Comparison of ENCODE assay signal across 23 mouse cellular contexts in genomic region chr14:17822754-17823153, GRCm38 (mm10).
A peak's percentile ranks its signal among the peaks of the same experiment; 100 is the strongest.
DNase-seq lines count a peak whose midpoint lies in the region; ATAC-seq lines count a peak whose summit lies in the region.
"Had no signal": no experiment of that assay in that cellular context is flagged by ENCODE, and none has a peak within 500 bp of the region (broad histone marks: within the 10 kb centered on the region; RNA-seq: fewer than 3 reads in every experiment).

No protein-coding gene starts in this region.

- H3K4me1 ChIP-seq in intestine, embryonic 14.5 days (replicated peaks; ENCODE audit: control insufficient read depth, insufficient read depth, low read length) = no peaks in the 10 kb centered on the region
- no peaks in the 10 kb centered on the region for H3K4me1 ChIP-seq in intestine, embryonic 16.5 days (ENCODE audit: control insufficient read depth, insufficient read depth, low read length)
- H3K4me1 ChIP-seq: embryonic facial prominence, embryonic 15.5 days; forebrain, embryonic 15.5 days; heart, embryonic 10.5 days had no signal

- H3K4me3 ChIP-seq in intestine, embryonic 14.5 days (ENCODE audit: low read depth, low read length) = no peak overlapping the region
- H3K4me3 ChIP-seq in intestine, embryonic 16.5 days (ENCODE audit: low read length) = no peak overlapping the region
- H3K4me3 ChIP-seq: embryonic facial prominence, embryonic 15.5 days; erythroblast, embryonic 14.5 days; forebrain, embryonic 15.5 days; gastrocnemius, adult 2 months; heart, embryonic 10.5 days; hindbrain, embryonic 12.5 days had no signal

- no peaks in the 10 kb centered on the region for H3K36me3 ChIP-seq in intestine, embryonic 14.5 days (ENCODE audit: control insufficient read depth, insufficient read depth, low read length)
- H3K36me3 ChIP-seq in intestine, embryonic 16.5 days (ENCODE audit: control insufficient read depth, insufficient read depth, low read length) = no peaks in the 10 kb centered on the region
- H3K36me3 ChIP-seq: embryonic facial prominence, embryonic 15.5 days; forebrain, embryonic 15.5 days; heart, embryonic 10.5 days; hindbrain, embryonic 12.5 days had no signal

- H3K4me2 ChIP-seq in intestine, embryonic 14.5 days (ENCODE audit: low read length) = no peak overlapping the region
- no peak overlapping the region for H3K4me2 ChIP-seq in intestine, embryonic 16.5 days (ENCODE audit: low read depth, low read length)
- H3K4me2 ChIP-seq: embryonic facial prominence, embryonic 15.5 days; forebrain, embryonic 15.5 days; hindbrain, embryonic 12.5 days had no signal

- ATAC-seq in intestine, embryonic 14.5 days (replicated peaks; ENCODE audit: low FRiP score, low TSS enrichment, low read depth) = no peak
- no peak for ATAC-seq in intestine, embryonic 16.5 days
- ATAC-seq in granulocyte monocyte progenitor cell, adult 5-6 weeks (replicated peaks; ENCODE audit: poor library complexity, severe bottlenecking) = no peak
- ATAC-seq: forebrain, embryonic 15.5 days; hindbrain, embryonic 16.5 days; inflammation-experienced regulatory T-cells, adult 6 months had no signal

- peak; percentile 31 for DNase-seq in adrenal gland, adult 2 months
- DNase-seq in adrenal gland, adult 18-20 months (ENCODE audit: low spot score in 2 of 2) = no peak
- DNase-seq in intestine, embryonic 14.5 days (ENCODE audit: low spot score) = peak; percentile 21
- DNase-seq in NIH3T3 (ENCODE audit: low read depth) = peak; percentile 41
- DNase-seq in lung, postnatal 14 days = no peak
- DNase-seq: cerebellum, adult 11 months; cerebellum, adult 8-10 months; cerebellum, postnatal 14 days; embryo, embryonic 11 days; gastrocnemius, adult 2 months; gastrocnemius, postnatal 25 days; heart, postnatal 10 days; heart, postnatal 4 days; kidney, adult 18-20 months had no signal

- no peak overlapping the region for H3K9ac ChIP-seq in intestine, embryonic 14.5 days (ENCODE audit: low read length)
- H3K9ac ChIP-seq in intestine, embryonic 16.5 days (ENCODE audit: low read depth, low read length) = no peak overlapping the region
- H3K9ac ChIP-seq: embryonic facial prominence, embryonic 15.5 days; forebrain, embryonic 15.5 days; hindbrain, embryonic 12.5 days had no signal

- no peaks in the 10 kb centered on the region for H3K9me3 ChIP-seq in intestine, embryonic 14.5 days (ENCODE audit: control insufficient read depth, low read length)
- H3K9me3 ChIP-seq in intestine, embryonic 16.5 days (ENCODE audit: control insufficient read depth, low read length) = no peaks in the 10 kb centered on the region
- H3K9me3 ChIP-seq: embryonic facial prominence, embryonic 15.5 days; forebrain, embryonic 15.5 days; heart, embryonic 10.5 days; hindbrain, embryonic 12.5 days had no signal

- no peak overlapping the region for H3K27ac ChIP-seq in intestine, embryonic 14.5 days (ENCODE audit: low read depth)
- H3K27ac ChIP-seq in intestine, embryonic 16.5 days (ENCODE audit: low read length) = no peak overlapping the region
- H3K27ac ChIP-seq: embryonic facial prominence, embryonic 15.5 days; forebrain, embryonic 15.5 days; heart, embryonic 10.5 days; hindbrain, embryonic 12.5 days had no signal

- H3K27me3 ChIP-seq in intestine, embryonic 14.5 days (replicated peaks; ENCODE audit: control insufficient read depth, insufficient read depth, low read length) = no peaks in the 10 kb centered on the region
- H3K27me3 ChIP-seq in intestine, embryonic 16.5 days (replicated peaks; ENCODE audit: control insufficient read depth, insufficient read depth, low read length) = no peaks in the 10 kb centered on the region
- H3K27me3 ChIP-seq: embryonic facial prominence, embryonic 15.5 days; forebrain, embryonic 15.5 days; hindbrain, embryonic 12.5 days had no signal

- WGBS in intestine, embryonic 14.5 days = 80% methylated on average over 7 of the region's 7 CpGs
- WGBS in intestine, embryonic 16.5 days = 81% methylated on average over 7 of the region's 7 CpGs

Comparison
In these comparisons a context has a peak if more than half of its experiments do, and no peak if none do; other contexts are left out.
1. DNase-seq: peak in adrenal gland, adult 2 months (single experiment), intestine, embryonic 14.5 days (single experiment) and NIH3T3 (single experiment); none in adrenal gland, adult 18-20 months (0 of 2) and lung, postnatal 14 days (single experiment).